Mouse (Mus musculus) brown adipose tissue, adult 24 weeks (tissue): ENCODE results near the gene Pam. TPM values are rescaled to one million over a fixed set of nuclear protein-coding genes. Genes with fewer than 3 reads are reported as not detected.
"Not testable (repeated sequence)": the region's sequence is repeated elsewhere in the genome, so short reads cannot be mapped to it uniquely, and the experiment has no call there.

Source experiments
- H3K27ac ChIP-seq: fragments of 200-500 bp; replicated peaks from 2 replicates; pipeline ENCODE4 v1.5.1; 2012; ENCODE audit warnings: low read depth, mild to moderate bottlenecking, low read length
- H3K4me1 ChIP-seq: fragments of 200-500 bp; 2 replicates; pipeline ENCODE4 v1.6.1; 2012; ENCODE audit warnings: low read length, mixed read lengths; ENCODE audit not compliant: control insufficient read depth, insufficient read depth, insufficient read length
- H3K4me3 ChIP-seq: fragments of 200-500 bp; 2 replicates; pipeline ENCODE4 v1.5.1; 2012; ENCODE audit warnings: low read depth, mild to moderate bottlenecking, low read length, moderate library complexity; ENCODE audit not compliant: insufficient read depth
- polyA plus RNA-seq: library from polyadenylated mRNA; stranded (reverse); fragments of >200 nt; gene quantifications from 2 replicates; pipeline ENCODE4 v1.2.4, GENCODE M21; 2012; ENCODE audit not compliant: missing spikeins, insufficient read depth, insufficient read length

The Pam gene
- polyA plus RNA-seq, 1 experiment = 18.2 TPM

- Histone ChIP-seq H3K4me1 (no peaks in the 10 kb centered on the region), H3K27ac (no peak overlapping the region)
These were observed 63.6 kb downstream of the Pam start for GRCm38 (mm10) chr1:98031802-98032201.

GRCm38 (mm10) chr1:98029025-98029424 lies 66.4 kb downstream of the Pam start:
- no peaks in the 10 kb centered on the region for H3K4me1 ChIP-seq
- no peak overlapping the region for H3K4me3 ChIP-seq
- H3K27ac ChIP-seq = no peak overlapping the region

More at GRCm38 (mm10) chr1:98031802-98032201, 63.6 kb downstream of the Pam start:
- H3K4me3 ChIP-seq = no peak overlapping the region

- H3K4me1 ChIP-seq = no peaks in the 10 kb centered on the region
- no peak overlapping the region for H3K27ac ChIP-seq
- no peak overlapping the region for H3K4me3 ChIP-seq
These were observed 67.0 kb downstream of the Pam start for GRCm38 (mm10) chr1:98028468-98028867.

GRCm38 (mm10) chr1:98027959-98028358 lies 67.5 kb downstream of the Pam start:
- no peak overlapping the region for H3K4me3 ChIP-seq
- no peak overlapping the region for H3K27ac ChIP-seq

GRCm38 (mm10) chr1:98025924-98026640 lies 69.4 kb downstream of the Pam start:
- Histone ChIP-seq H3K4me1 (no peaks in the 10 kb centered on the region), H3K27ac (no peak overlapping the region), H3K4me3 (no peak overlapping the region)

More at GRCm38 (mm10) chr1:98027959-98028358, 67.5 kb downstream of the Pam start:
- no peaks in the 10 kb centered on the region for H3K4me1 ChIP-seq

GRCm38 (mm10) chr1:98023866-98024265 lies 71.6 kb downstream of the Pam start:
- Histone ChIP-seq H3K27ac (no peak overlapping the region), H3K4me1 (no peaks in the 10 kb centered on the region), H3K4me3 (no peak overlapping the region)

GRCm38 (mm10) chr1:98018987-98019386 lies 76.5 kb downstream of the Pam start:
- no peak overlapping the region for H3K4me3 ChIP-seq
- H3K4me1 ChIP-seq = no peaks in the 10 kb centered on the region

GRCm38 (mm10) chr1:98016004-98016848 lies 79.2 kb downstream of the Pam start:
- Histone ChIP-seq H3K27ac (no peak overlapping the region), H3K4me1 (no peaks in the 10 kb centered on the region), H3K4me3 (no peak overlapping the region)

More at GRCm38 (mm10) chr1:98018987-98019386, 76.5 kb downstream of the Pam start:
- H3K27ac ChIP-seq = no peak overlapping the region

- H3K4me1 ChIP-seq = no peaks in the 10 kb centered on the region
- H3K4me3 ChIP-seq = no peak overlapping the region
These were observed 79.9 kb downstream of the Pam start for GRCm38 (mm10) chr1:98015564-98015963.

GRCm38 (mm10) chr1:98002561-98003425 lies 92.7 kb downstream of the Pam start:
- Histone ChIP-seq H3K27ac (no peak overlapping the region), H3K4me1 (no peaks in the 10 kb centered on the region)

More at GRCm38 (mm10) chr1:98015564-98015963, 79.9 kb downstream of the Pam start:
- no peak overlapping the region for H3K27ac ChIP-seq

GRCm38 (mm10) chr1:97999465-97999864 lies 96.0 kb downstream of the Pam start:
- Histone ChIP-seq H3K4me1 (no peaks in the 10 kb centered on the region), H3K4me3 (no peak overlapping the region)

More at GRCm38 (mm10) chr1:98002561-98003425, 92.7 kb downstream of the Pam start:
- no peak overlapping the region for H3K4me3 ChIP-seq

GRCm38 (mm10) chr1:97998961-97999360 lies 96.5 kb downstream of the Pam start:
- H3K27ac ChIP-seq, H3K4me1 ChIP-seq, H3K4me3 ChIP-seq: not testable (repeated sequence)

More at GRCm38 (mm10) chr1:97999465-97999864, 96.0 kb downstream of the Pam start:
- H3K27ac ChIP-seq = no peak overlapping the region

GRCm38 (mm10) chr1:97997088-97997487 lies 98.4 kb downstream of the Pam start:
- Histone ChIP-seq H3K4me1 (no peaks in the 10 kb centered on the region), H3K27ac (no peak overlapping the region)

GRCm38 (mm10) chr1:97991976-97992375 lies 103.5 kb downstream of the Pam start:
- Histone ChIP-seq H3K27ac (no peak overlapping the region), H3K4me1 (no peaks in the 10 kb centered on the region), H3K4me3 (no peak overlapping the region)

More at GRCm38 (mm10) chr1:97997088-97997487, 98.4 kb downstream of the Pam start:
- H3K4me3 ChIP-seq = no peak overlapping the region

- Histone ChIP-seq H3K27ac (no peak overlapping the region), H3K4me3 (no peak overlapping the region), H3K4me1 (no peaks in the 10 kb centered on the region)
These were observed 112.3 kb downstream of the Pam start for GRCm38 (mm10) chr1:97983189-97983588.
